Mouse (Mus musculus) granulocyte monocyte progenitor cell, adult 5-6 weeks (primary cell): ENCODE measurements around the gene Treh. TPM values are rescaled to one million over a fixed set of nuclear protein-coding genes. Genes with fewer than 3 reads are reported as not detected.
"Not testable (repeated sequence)": the region's sequence is repeated elsewhere in the genome, so short reads cannot be mapped to it uniquely, and the experiment has no call there.

ENCODE experiments used
- ATAC-seq: replicated peaks from 2 replicates; pipeline ENCODE4 v1.8.0; 2016; ENCODE audit warnings: mild to moderate bottlenecking, moderate TSS enrichment, inconsistent platforms; ENCODE audit not compliant: poor library complexity, severe bottlenecking
- total RNA-seq, 2 experiments: library from RNA; stranded (forward) in 1 of 2; stranded (reverse) in 1 of 2; fragments of 200-712, 200-1000 nt in 1 of 2; fragments of >200 nt in 1 of 2; fragmentation: Nextera tagmentation in 1 of 2; gene quantifications; 2 replicates each; pipeline ENCODE4 v1.2.3; 2014 to 2017

The Treh gene
- not detected in 2 replicates for total RNA-seq (2014; fragmentation: Nextera tagmentation)
- not detected in 2 replicates for total RNA-seq (2017)

DNA sequence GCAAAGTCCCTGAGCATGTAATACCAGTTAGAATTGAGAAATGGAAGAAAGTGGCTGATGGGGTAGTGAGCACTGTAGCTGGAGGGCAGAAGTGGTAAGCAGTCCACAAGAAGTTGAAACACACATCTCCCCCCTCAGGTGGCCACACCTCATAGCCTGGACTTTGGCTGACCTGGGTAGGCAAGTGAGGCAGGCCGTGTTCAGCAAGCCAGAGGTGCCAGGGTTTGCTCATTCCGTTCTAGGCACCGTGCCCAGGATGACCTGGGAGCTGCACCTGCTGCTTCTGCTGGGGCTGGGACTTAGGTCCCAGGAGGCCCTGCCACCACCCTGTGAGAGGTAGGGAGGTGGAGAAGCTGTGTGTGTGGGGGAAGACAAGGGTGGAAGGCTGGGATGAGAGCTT, at the start of gene Treh:
Treh (plus strand) TSS at position 229 of the 400 bp plus-strand sequence.
- no peak for ATAC-seq

- ATAC-seq = no peak
These were observed 48.6 kb upstream of the Treh start for GRCm38 (mm10) chr9:44624390-44624789.

GRCm38 (mm10) chr9:44626268-44626667, 46.8 kb upstream of the Treh start:
- no peak for ATAC-seq

- peak; percentile 92 for ATAC-seq
These were observed 35.4 kb upstream of the Treh start for GRCm38 (mm10) chr9:44637551-44638169.

- 0 out of 2 replicates have a peak, but pooled peaks have one; percentile 26 for ATAC-seq
These were observed 34.3 kb upstream of the Treh start for GRCm38 (mm10) chr9:44638726-44639125.

DNA sequence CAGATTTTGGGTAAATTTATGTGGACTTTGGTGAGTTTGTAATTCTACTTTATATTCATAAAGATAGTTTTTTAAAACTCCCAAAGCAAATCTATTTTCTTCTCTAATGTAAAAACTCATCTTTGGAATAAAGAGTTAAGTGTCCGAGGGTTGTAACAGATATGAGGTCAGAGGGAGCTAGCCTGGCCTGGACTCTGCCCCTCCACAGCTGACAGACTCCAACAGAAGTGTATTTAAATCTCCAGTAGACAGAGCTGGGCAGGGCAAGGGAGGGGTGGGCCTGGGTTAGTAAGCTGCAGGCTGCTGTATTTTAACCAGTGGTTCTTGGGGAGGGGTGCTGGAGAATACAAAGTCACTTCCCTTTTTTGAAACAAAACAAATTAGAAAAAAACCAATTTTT, 33.0 kb upstream of the Treh start:
- not testable (repeated sequence) for ATAC-seq

DNA sequence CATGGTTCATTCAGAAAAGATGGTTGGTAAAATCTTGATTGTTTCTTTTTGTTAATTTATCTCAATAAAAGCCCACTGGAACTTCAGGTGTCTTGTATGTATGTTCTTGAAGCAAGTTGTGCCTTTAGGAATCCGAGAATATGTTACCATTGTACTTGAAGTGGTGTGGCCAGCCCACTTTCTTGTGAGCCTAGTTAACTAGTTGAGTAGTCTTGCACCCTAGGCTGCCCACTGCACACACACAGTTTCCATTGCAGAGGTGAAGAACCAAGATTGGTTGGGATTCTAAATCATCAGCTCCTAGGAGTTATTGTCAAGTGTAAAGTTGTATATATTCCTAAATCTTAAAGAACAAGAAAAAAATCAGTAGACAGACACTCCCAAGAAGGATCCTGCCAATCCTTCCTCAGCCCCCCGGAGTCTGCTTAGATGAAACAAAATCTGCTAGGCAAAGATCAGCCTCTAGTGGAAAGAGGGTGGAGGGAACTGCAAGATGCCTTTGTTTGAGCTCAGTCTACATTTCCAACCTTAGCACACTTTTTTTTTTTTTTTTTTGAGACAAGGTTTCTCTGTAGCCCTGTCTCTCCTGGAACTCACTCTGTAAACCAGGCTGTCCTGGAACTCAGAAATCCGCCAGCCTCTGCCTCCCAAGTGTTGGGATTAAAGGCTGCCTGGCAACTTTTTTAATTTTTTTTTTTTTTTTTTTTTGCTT, 32.2 kb upstream of the Treh start:
- no peak for ATAC-seq

DNA sequence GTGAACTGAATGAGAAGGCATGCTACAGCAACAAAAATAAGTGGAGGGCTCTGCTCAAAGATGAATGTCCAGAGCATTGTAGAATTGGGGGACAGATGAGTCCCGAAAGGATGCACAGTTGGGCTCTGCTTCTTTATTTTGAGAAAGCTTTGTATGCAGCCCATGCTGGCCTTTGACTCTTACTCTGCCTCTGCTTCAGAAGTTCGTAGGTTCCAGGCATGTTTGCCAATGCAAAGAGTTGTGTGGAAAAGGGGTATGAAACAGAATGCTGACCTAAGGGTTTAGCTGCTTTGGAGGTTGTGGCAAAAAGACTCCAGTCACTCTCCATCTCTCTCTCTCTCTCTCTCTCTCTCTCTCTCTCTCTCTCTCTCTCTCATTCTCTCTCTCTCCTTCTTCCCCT, 31.4 kb upstream of the Treh start:
- no peak for ATAC-seq

DNA sequence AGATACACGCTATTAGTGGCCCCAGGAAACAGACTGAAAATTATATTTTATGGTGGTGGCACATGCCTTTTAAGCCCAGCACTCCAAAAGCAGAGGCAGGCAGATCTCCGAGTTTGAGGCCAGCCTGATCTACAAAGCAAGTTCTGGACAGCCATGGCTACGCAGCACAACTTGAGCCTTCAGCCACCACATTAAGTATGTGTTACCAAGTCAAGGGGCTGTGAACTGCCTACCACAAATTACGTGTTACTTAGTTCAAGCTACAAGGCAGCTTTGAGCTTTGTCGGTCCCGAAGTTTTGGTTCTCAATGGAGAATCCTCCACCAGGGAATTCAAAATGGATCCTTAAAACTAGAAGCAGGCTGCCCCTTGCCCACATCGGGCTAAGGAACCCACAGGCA, 29.9 kb upstream of the Treh start:
- no peak for ATAC-seq

GRCm38 (mm10) chr9:44644186-44644585, 28.8 kb upstream of the Treh start:
- ATAC-seq = no peak

DNA sequence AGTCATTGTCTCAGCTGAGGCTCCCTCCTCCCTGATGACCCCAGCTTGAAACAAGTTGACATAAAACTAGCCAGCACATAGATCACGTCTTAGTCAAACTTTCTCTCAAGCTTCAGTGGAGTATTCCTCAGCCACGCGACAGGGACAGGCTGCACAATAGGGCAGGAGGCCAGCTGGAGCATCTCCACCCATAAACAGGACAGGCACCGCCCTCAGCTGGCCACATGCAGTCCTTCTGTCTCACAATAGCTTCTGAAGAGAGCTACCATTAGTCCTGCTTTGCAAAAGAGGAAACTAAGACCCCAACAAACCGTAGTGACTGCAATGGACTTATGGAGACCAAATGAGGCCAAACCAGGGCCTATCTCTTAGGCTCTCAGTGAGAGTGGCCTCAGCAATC, 27.6 kb upstream of the Treh start:
- ATAC-seq = peak; percentile 31; the same call in 1 of the 2 replicates

GRCm38 (mm10) chr9:44645924-44646323, 27.1 kb upstream of the Treh start:
- ATAC-seq = peak; percentile 85

GRCm38 (mm10) chr9:44646366-44646765, 26.7 kb upstream of the Treh start:
- ATAC-seq = no peak

DNA sequence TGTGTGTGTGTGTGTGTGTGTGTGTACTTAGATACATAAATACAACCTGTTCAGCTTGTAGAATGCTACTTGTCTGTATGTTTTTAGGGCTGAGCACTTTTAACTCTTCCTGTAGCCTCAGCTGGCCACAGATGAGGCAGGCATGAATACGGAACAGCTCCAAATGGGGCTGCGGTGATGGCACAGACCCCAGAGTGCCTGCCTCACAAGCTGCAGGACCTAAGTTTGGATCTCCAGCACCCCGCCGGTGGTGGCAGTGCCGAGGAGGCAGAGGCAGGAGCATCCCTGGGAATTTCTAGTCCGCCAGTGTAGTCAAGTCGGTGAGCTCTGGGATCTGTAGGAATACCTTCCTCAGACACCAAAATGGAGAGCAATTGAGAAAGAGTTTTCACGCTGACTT, 26.0 kb upstream of the Treh start:
- no peak for ATAC-seq

DNA sequence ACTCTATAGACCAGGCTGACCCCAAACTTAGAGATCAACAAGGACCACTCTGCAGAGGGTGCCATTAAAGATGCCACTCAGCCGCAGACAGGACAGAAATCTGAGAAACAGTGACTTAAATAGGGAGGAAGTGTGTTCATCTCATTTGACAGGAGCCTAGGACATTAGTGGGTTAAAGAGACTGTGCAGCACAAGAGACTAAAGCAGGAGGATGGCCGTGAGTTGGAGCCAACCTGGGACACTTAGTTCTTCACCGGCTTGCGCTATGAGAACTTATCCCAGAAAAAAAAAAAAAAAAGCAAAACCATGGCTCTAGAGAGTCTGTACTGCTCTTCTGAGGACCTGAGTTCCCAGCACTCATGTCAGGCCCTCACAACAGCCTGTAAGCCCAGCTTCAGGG, 25.4 kb upstream of the Treh start:
- ATAC-seq = no peak

DNA sequence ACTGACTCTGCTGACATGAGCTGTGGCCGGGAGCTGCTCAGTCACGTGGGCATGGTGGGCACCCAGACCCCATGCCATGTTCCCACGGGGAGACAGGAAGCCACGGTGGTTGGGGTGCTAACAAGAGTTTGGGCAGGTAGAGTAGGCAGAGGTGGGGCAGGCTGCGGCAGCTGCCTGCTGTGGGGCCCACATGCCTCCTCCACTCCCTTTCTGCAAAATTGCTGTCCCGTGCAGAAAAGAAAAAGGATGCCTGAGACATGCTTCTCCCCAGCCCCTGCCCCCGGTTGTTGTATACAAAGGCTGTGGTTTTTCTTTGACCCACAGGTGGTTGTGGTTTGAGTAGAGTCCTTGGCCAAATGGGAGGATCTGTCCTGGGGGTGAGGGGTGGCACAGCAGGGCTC, 24.2 kb upstream of the Treh start:
- 0 out of 2 replicates have a peak, but pooled peaks have one; percentile 9 for ATAC-seq

DNA sequence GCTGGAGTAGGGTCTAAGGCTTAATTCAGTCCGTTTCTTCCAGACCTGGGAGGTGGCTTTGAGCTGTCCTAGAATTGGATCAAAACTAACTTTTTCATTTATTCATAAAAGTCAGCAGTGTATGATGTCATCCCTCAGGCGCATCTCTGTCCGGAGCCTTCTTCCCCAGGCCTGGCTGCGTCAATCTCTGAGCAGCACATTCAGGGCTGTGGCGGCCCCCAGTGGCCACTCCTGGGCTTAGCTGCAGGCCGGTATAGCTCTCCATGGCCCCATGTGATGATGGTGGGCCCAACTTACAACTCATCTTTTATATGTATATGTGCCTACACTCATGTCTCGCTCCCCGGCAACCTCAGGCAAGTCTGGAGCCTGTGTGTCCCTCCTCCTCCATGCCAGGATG, 21.0 kb upstream of the Treh start:
- ATAC-seq = peak; percentile 85

GRCm38 (mm10) chr9:44653896-44654295, 19.1 kb upstream of the Treh start:
- no peak for ATAC-seq

- ATAC-seq = peak; percentile 55
These were observed 17.7 kb upstream of the Treh start for GRCm38 (mm10) chr9:44655098-44656066.

DNA sequence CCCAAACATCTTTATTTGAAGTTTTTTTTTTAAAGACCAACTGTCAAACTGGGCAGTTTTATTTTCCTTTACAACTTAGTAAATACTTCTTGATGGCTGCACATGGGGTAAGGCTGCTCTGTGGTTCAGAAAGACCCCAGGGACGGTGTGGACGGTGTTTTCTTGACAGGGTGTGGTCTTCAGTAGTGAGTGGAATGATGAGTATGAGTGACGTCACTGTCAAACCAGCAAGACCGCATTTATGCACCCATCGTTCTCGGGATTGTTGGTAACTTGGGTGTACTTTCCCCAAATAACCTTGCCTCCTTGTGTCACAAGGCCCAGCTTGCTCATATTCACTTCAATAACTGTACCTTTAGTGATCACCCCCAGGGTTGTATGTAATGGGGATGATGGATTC, 9.3 kb upstream of the Treh start:
- ATAC-seq = no peak

DNA sequence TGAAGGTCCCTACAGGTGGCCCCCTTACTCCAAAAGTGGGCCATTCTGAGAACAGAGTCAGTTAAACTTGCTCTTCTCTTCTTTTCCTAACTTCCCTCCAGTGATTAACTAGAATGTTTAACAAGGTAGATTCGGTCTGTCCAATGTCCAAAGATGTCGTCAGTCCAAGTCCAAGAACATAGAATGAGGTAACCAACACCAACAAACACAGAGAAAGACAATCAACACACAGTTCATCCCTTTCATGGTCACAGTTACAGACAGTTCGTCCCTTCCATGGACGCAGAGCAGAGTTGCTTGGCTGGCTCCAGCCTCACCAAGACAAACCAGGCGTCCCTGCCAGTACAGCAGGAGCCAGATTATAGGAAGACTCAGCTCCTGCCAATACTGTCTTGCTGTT, 1.6 kb upstream of the Treh start:
- ATAC-seq = no peak
